Mouse (Mus musculus) kidney, embryonic 16.5 days (tissue): ENCODE results near the gene Aldh3b2. TPM values are rescaled to one million over a fixed set of nuclear protein-coding genes. Genes with fewer than 3 reads are reported as not detected.

Experiments used
- ATAC-seq: fragments of 200-750 bp; cut with Nextera tagmentation; 2 replicates; pipeline ENCODE4 v1.8.0; 2017; ENCODE audit warnings: moderate TSS enrichment; ENCODE audit not compliant: low FRiP score, low TSS enrichment
- H3K27ac ChIP-seq: fragments of 300-500 bp; sonication (generic); 2 replicates; pipeline ENCODE4 v1.5.1; 2014; ENCODE audit warnings: low read length
- H3K27me3 ChIP-seq: fragments of 300-500 bp; sonication (generic); 2 replicates; pipeline ENCODE4 v1.6.1; 2014; ENCODE audit warnings: low read length, control low read depth, mixed read lengths; ENCODE audit not compliant: insufficient read depth
- H3K36me3 ChIP-seq: fragments of 300-500 bp; sonication (generic); 2 replicates; pipeline ENCODE4 v1.6.1; 2014; ENCODE audit warnings: low read length, control low read depth, mixed read lengths; ENCODE audit not compliant: insufficient read depth
- H3K4me1 ChIP-seq: fragments of 300-500 bp; sonication (generic); 2 replicates; pipeline ENCODE4 v1.6.1; 2014; ENCODE audit warnings: low read length, control low read depth, mixed read lengths; ENCODE audit not compliant: insufficient read depth
- H3K4me2 ChIP-seq: fragments of 300-500 bp; sonication (generic); replicated peaks from 2 replicates; pipeline ENCODE4 v1.6.1; 2014; ENCODE audit warnings: low read depth, low read length
- H3K4me3 ChIP-seq: fragments of 300-500 bp; sonication (generic); 2 replicates; pipeline ENCODE4 v1.5.1; 2014; ENCODE audit warnings: mild to moderate bottlenecking, low read length
- H3K9ac ChIP-seq: fragments of 300-500 bp; sonication (generic); replicated peaks from 2 replicates; pipeline ENCODE4 v1.6.1; 2014; ENCODE audit warnings: low read length
- H3K9me3 ChIP-seq: fragments of 300-500 bp; sonication (generic); 2 replicates; pipeline ENCODE4 v1.6.1; 2016; ENCODE audit warnings: low read length, control low read depth
- WGBS: fragments of 180-500 bp; shearing (Covaris S2); extraction: QIAGEN DNeasy Blood & Tissue Kit; methylation state at CpG from one replicate; pipeline ENCODE4 v1.1.7; 2014; 5-methylcytosine and 5-hydroxymethylcytosine counted together
- polyA plus RNA-seq: library from polyadenylated mRNA; unstranded; fragments of >200 nt; fragmentation: Nextera tagmentation; extraction: Ambion mirVana; gene quantifications from 2 replicates; pipeline ENCODE4 v1.2.1, GENCODE M21; 2015

Gene Aldh3b2
- polyA plus RNA-seq, 1 experiment from 2014 or later = 5.1 TPM

DNA sequence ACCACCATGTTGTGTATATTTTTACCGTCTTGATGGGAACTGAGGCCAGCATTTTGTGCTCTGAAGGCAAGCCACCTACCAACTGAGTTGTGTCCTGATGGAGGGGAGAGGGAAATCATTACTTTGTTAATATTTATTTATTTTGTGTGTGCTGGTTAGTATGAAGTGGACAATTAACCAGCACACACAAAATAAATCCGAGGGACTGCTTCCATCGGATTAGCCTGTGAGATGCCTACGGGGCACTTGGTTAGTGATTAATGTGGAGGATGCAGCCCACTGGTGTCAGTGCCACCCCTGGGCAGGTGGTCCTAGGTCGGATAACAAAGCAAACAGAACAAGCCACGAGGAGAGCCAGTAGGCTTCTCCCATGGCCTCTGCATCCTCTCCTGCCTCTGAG, 22.8 kb downstream of the Aldh3b2 start:
- Histone ChIP-seq H3K4me1 (peaks cover 32% of the 10 kb centered on the region), H3K27me3 (no peaks in the 10 kb centered on the region), H3K4me2 (no peak overlapping the region), H3K9me3 (no peaks in the 10 kb centered on the region), H3K36me3 (no peaks in the 10 kb centered on the region), H3K4me3 (no peak overlapping the region), H3K9ac (no peak overlapping the region), H3K27ac (peak overlapping the region; percentile 35)
- 22% methylated on average over 6 of the region's 6 CpGs for WGBS
- no peak for ATAC-seq

DNA sequence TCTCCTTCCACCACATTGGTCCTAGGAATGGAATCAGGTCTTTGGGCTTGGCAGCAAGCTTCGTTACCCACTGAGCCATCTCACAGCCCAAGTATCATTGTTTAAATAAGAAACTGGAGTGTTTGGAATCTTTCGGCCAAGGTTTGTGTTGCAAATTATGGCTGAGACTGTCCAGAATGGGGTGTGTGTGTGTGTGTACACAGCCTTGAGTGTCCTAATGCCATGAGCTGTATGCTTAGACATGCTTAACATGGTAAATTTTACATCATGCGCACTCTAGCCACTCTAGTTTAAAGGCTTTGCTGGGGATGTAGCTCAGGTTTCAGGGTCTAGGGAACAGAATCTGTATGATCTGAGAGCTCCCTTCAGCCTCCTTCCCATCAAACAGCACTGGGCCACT, 23.4 kb downstream of the Aldh3b2 start:
- H3K27ac ChIP-seq = peak overlapping the region; percentile 25; the same call in 1 of the 2 replicates
- H3K4me3 ChIP-seq = no peak overlapping the region
- H3K36me3 ChIP-seq = no peaks in the 10 kb centered on the region
- H3K9me3 ChIP-seq = no peaks in the 10 kb centered on the region
- no peaks in the 10 kb centered on the region for H3K27me3 ChIP-seq
- no peak for ATAC-seq
- H3K9ac ChIP-seq = no peak overlapping the region
- WGBS = 64% methylated on average over 3 of the region's 3 CpGs
- peaks cover 32% of the 10 kb centered on the region for H3K4me1 ChIP-seq
- no peak overlapping the region for H3K4me2 ChIP-seq

DNA sequence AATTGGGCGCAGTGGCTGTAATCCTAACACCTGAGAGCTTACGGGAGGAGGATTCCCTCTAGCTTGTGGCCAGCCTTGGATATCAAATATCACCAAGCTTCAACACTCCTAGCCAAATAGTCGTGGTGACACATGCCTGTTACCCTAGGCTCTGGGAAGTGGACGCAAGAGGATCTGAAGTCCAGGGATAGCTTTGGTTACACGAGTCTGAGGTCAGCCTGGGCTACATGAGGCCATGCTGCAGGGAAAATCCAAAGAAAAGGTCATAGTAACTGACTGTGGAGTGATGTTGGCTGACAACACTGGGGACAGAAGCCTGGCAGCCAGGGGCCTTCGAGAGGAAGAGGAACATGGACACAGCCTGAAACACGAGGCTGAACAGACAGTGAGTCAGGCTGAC, 24.0 kb downstream of the Aldh3b2 start:
- H3K4me3 ChIP-seq = no peak overlapping the region
- H3K27ac ChIP-seq = no peak overlapping the region
- H3K4me1 ChIP-seq = peaks cover 32% of the 10 kb centered on the region
- no peak overlapping the region for H3K9ac ChIP-seq
- WGBS = 51% methylated on average over 7 of the region's 7 CpGs
- no peak for ATAC-seq
- H3K4me2 ChIP-seq = no peak overlapping the region
- no peaks in the 10 kb centered on the region for H3K36me3 ChIP-seq
- no peaks in the 10 kb centered on the region for H3K9me3 ChIP-seq
- H3K27me3 ChIP-seq = no peaks in the 10 kb centered on the region

DNA sequence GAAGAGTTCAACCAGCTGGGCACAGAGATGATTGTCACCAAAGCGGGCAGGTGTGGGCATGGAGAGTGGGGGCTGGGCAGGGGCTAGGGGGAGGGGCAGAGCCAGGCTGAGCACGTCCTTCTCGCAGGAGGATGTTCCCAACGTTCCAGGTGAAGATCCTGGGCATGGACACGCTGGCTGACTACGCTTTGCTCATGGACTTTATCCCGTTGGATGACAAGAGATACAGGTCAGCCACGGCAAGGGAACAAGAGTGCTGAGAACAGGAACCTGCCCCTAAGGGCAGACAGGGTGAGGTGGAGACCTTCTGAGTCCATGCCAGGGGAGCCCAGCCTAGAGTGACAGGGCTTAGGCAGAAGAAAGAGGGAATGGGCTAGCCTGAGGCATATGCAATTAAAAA, 24.6 kb downstream of the Aldh3b2 start:
- no peak for ATAC-seq
- Histone ChIP-seq H3K9me3 (no peaks in the 10 kb centered on the region), H3K4me3 (no peak overlapping the region), H3K4me2 (no peak overlapping the region), H3K4me1 (peaks cover 39% of the 10 kb centered on the region), H3K36me3 (no peaks in the 10 kb centered on the region), H3K27ac (no peak overlapping the region), H3K27me3 (no peaks in the 10 kb centered on the region), H3K9ac (no peak overlapping the region; the same call in 1 of the 2 replicates)
- WGBS = 71% methylated on average over 8 of the region's 8 CpGs

DNA sequence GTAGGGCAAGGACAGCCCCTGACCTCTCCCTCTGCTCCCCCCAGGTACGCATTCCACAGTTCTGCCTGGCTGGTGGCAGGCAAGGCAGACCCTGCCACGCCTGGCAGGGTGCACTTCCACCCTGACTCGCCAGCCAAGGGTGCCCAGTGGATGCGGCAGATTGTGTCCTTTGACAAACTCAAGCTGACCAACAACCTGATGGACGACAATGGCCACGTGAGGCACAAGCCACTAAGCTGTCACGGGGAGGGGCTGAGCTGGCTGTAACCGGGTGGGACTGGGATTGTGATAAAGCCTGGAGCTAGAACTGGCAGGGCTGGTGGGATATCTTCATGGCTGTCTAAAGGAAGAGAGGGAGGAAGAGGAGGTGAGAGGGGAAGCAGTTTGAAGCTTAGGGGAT, 25.1 kb downstream of the Aldh3b2 start:
- peaks cover 43% of the 10 kb centered on the region for H3K4me1 ChIP-seq
- no peak overlapping the region; the same call in 1 of the 2 replicates for H3K9ac ChIP-seq
- no peak overlapping the region for H3K4me2 ChIP-seq
- H3K27me3 ChIP-seq = no peaks in the 10 kb centered on the region
- H3K27ac ChIP-seq = no peak overlapping the region
- no peaks in the 10 kb centered on the region for H3K9me3 ChIP-seq
- no peaks in the 10 kb centered on the region for H3K36me3 ChIP-seq
- ATAC-seq = no peak
- 46% methylated on average over 8 of the region's 8 CpGs for WGBS
- no peak overlapping the region for H3K4me3 ChIP-seq

DNA sequence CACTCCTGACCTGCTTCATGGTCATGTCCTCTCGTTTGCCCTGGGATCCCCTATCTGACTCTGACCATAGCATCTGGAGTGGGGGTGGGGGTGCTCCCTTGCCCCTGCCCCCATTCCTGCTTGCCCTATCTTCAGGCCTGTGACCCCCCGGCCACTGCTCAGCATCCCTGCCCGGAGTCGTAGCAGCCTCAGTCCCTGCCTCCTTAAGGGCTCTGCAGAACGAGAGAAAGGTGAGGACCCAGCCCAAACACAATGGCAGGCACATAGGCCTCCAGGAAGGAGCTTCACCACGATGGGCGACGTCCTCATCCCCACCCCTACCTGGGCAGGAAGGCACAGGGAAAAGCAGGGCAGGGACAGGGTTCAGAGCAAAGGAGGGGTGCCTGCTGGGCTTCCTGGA, 26.2 kb downstream of the Aldh3b2 start:
- Histone ChIP-seq H3K27ac (no peak overlapping the region), H3K9ac (no peak overlapping the region), H3K4me3 (no peak overlapping the region), H3K9me3 (no peaks in the 10 kb centered on the region), H3K27me3 (no peaks in the 10 kb centered on the region), H3K36me3 (no peaks in the 10 kb centered on the region), H3K4me1 (peaks cover 43% of the 10 kb centered on the region), H3K4me2 (no peak overlapping the region)
- ATAC-seq = no peak
- 62% methylated on average over 8 of the region's 8 CpGs for WGBS

DNA sequence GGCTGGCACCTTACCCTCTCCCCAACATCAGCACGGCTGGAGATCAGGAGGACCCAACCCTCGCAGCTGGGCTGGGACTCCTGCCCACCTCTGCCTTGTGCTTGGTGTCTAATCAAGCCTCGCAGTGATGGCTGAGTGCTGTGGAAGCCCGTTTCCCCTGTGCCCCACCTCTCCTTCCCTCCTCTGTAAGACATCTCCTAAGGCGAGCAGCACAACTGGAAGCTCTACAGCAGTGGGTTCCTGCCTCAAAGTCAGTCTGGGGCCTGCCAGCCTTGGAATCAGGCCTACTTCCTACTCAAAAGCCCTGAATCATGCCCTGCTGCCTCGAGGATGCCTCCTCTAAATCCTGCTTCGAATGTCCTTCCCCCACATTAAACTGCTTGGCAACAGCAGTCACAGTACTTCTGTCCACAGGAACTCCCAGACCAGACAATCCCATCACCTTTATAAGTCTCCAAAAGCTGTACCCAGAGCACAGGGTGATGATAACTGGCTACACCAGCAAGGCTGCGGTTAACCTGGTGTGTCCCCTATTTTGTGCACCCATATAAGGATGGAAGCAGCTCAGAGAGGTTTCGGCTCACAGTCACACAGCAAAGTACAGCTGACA, 27.1 kb downstream of the Aldh3b2 start:
- WGBS = 77% methylated on average over 9 of the region's 9 CpGs
- Histone ChIP-seq H3K4me3 (peak overlapping the region; percentile 64; the same call in 1 of the 2 replicates), H3K9ac (peak overlapping the region; percentile 22), H3K27me3 (no peaks in the 10 kb centered on the region), H3K36me3 (no peaks in the 10 kb centered on the region), H3K4me1 (peaks cover 43% of the 10 kb centered on the region), H3K4me2 (peak overlapping the region; percentile 82), H3K9me3 (no peaks in the 10 kb centered on the region), H3K27ac (no peak overlapping the region)
- no peak for ATAC-seq

DNA sequence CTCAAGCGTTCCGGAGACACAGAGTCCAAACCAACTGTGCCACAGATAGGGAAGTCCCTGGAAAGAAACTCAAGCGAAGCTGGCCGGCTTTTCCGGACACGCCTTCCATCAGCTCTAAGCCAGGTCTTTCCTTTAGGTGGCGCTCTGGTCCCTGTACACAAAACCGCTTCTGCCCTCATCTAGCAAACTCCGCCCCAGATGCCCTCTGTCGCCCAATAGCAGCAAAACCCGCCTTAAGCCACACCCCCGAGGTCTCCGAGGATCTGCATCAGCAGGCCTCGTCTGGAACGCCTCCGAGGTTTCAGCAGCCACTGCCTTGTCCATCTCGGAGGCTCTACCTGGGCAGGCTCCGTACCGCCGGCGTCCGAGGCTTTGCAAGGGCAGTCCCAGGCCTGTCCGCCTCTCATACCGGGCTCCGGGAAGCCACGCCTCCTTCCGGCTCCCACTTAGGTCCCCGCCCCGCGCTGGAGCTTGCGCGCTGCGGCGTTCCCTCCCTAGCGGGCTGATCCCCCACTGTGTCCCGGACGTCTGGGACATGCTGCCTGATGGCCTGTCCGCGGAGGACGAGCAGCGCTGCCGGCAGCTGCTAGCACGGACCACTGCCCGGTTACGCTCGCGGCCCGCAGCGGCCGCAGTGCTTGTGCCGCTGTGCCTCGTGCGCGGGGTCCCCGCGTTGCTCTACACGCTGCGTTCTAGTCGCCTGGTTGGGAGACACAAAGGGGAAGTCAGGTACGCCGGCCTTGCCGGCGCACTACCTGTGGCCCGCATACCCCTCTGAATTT, 28.2 kb downstream of the Aldh3b2 start, which contains the start of the genes Nudt8 and Gm49405:
Gene Nudt8 (plus strand): TSS at position 462 of the 782 bp plus-strand sequence.
Gene Gm49405 (plus strand): TSS at position 508 of the 782 bp plus-strand sequence.
- no peaks in the 10 kb centered on the region for H3K9me3 ChIP-seq
- peak within 1 kb of the TSS; percentile 82 for H3K4me2 ChIP-seq
- WGBS = 0% methylated on average over 64 of the region's 64 CpGs
- ATAC-seq = peak; percentile 94
- H3K9ac ChIP-seq = peak within 1 kb of the TSS; percentile 83
- peak within 1 kb of the TSS; percentile 99 for H3K27ac ChIP-seq
- H3K27me3 ChIP-seq = no peaks in the 10 kb centered on the region
- H3K36me3 ChIP-seq = no peaks in the 10 kb centered on the region
- H3K4me3 ChIP-seq = peak within 1 kb of the TSS; percentile 64
- H3K4me1 ChIP-seq = peaks cover 40% of the 10 kb centered on the region

DNA sequence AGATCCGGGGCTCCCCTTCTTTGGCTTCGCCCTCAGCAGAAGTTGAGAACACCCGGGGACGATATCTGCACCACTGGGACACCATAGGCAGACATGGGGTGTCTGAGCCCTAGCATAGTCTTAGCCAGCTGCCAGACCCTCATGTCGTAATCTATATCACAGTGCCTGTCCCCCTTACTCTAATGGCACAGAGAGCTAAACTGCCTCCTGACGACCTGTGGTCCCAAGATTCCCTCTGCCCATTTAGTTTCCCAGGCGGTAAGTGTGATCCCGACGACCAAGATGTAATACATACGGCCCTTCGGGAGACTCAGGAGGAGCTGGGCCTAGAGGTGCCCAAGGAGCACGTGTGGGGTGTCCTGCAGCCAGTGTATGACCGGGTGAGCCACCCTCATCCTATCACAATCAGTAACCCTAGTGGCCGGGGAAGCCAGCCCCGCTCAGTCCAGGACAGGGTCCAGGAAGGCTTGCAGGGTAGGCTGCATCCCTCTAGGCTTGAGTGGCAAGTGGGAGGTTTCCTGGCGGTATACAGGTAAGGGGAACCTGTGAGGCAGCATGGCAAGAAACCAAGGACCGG, 28.9 kb downstream of the Aldh3b2 start:
- 11% methylated on average over 17 of the region's 17 CpGs for WGBS
- no peaks in the 10 kb centered on the region for H3K9me3 ChIP-seq
- no peaks in the 10 kb centered on the region for H3K27me3 ChIP-seq
- H3K4me1 ChIP-seq = peaks cover 33% of the 10 kb centered on the region
- peak overlapping the region; percentile 99 for H3K27ac ChIP-seq
- peak overlapping the region; percentile 83 for H3K9ac ChIP-seq
- H3K4me3 ChIP-seq = peak overlapping the region; percentile 64
- H3K36me3 ChIP-seq = peaks cover 3% of the 10 kb centered on the region
- ATAC-seq = 0 out of 2 replicates have a peak, but pooled peaks have one; percentile 20
- H3K4me2 ChIP-seq = peak overlapping the region; percentile 82
